ENCODE assay signal across 8 mouse cellular contexts in the genomic region with DNA sequence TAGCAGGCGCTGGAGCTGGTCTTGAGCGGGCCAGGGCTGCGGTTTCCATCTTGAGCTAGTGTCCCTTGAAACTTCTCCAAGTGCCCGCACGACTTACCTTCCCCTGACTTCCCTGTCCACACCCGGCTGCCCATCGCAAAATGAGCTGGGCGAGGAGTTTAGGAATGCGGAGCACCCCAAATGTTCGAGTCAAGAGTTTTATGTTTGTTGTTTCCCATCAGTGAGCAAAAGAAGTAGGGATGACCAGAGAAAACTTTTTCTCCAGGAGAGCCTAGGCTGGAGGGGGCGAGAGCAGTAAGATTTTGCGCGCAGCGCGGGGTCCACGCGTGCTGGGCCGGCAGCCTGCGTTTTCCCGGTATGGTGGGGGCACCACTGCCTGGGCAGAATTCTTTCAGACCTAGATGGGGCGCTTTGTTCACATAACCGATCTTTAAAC. TPM values are rescaled to one million over a fixed set of nuclear protein-coding genes. Genes with fewer than 3 reads are reported as not detected.
DNase-seq lines count a peak whose midpoint lies in the region; ATAC-seq and TF ChIP-seq lines count a peak whose summit lies in the region.

No protein-coding gene starts in this region.

- no peaks in the 10 kb centered on the region for H3K27me3 ChIP-seq in CH12.LX (replicated peaks)
- no peaks in the 10 kb centered on the region for H3K27me3 ChIP-seq in kidney, adult 2 months (replicated peaks; ENCODE audit: control insufficient read depth, insufficient read depth, low read length)
- H3K27me3 ChIP-seq in lung, embryonic 14.5 days (ENCODE audit: insufficient read depth, low read length) = no peaks in the 10 kb centered on the region

- dilution Hi-C loops in CH12.LX (cut with MboI; ENCODE audit: extremely low pct_ligation_motif_present, extremely low pct_unique_long_range_greater_than_20kb, low sequenced_read_pairs) = no loop called here

- H3K9me3 ChIP-seq in CH12.LX (replicated peaks; ENCODE audit: low read length) = no peaks in the 10 kb centered on the region
- H3K9me3 ChIP-seq in lung, embryonic 14.5 days (ENCODE audit: low read depth, low read length) = no peaks in the 10 kb centered on the region

- peak overlapping the region; percentile 97 for H3K4me2 ChIP-seq in CH12.LX (ENCODE audit: insufficient read depth, low read depth, poor library complexity, severe bottlenecking)
- H3K4me2 ChIP-seq in lung, embryonic 14.5 days = peak overlapping the region; percentile 98

- ATAC-seq in lung, embryonic 14.5 days (ENCODE audit: insufficient read depth) = peak; percentile 18; the same call in 1 of the 2 replicates

- peak overlapping the region; percentile 90 for H3K27ac ChIP-seq in CH12.LX (ENCODE audit: insufficient read depth, low read depth)
- peak overlapping the region; percentile 99 for H3K27ac ChIP-seq in brown adipose tissue, adult 24 weeks (replicated peaks; ENCODE audit: low read depth, low read length)
- peak overlapping the region; percentile 99 for H3K27ac ChIP-seq in kidney, adult 2 months (ENCODE audit: insufficient read depth, low read depth, low read length)
- peak overlapping the region; percentile 99 for H3K27ac ChIP-seq in lung, embryonic 14.5 days (ENCODE audit: low read depth)
- H3K27ac ChIP-seq in olfactory bulb, adult 2 months (ENCODE audit: insufficient read depth, low read depth, low read length) = peak overlapping the region; percentile 65

- TF ChIP-seq EP300 in CH12.LX (IDR thresholded peaks at IDR 0.05; ENCODE audit: low read length) = no peak

- peaks cover 7 to 27% of the 10 kb centered on the region in 2 experiments; a peak in 3 of 4 replicates for H3K4me1 ChIP-seq in CH12.LX (ENCODE audit: control insufficient read depth in 1 of 2, insufficient read depth in 2 of 2)
- peaks cover 3% of the 10 kb centered on the region; the same call in 1 of the 2 replicates for H3K4me1 ChIP-seq in brown adipose tissue, adult 24 weeks (ENCODE audit: control insufficient read depth, insufficient read depth, insufficient read length, low read length)
- H3K4me1 ChIP-seq in kidney, adult 2 months (ENCODE audit: control insufficient read depth, insufficient read depth, low read length) = peaks cover 7% of the 10 kb centered on the region; the same call in 1 of the 2 replicates
- H3K4me1 ChIP-seq in lung, embryonic 14.5 days (ENCODE audit: insufficient read depth) = peaks cover 7% of the 10 kb centered on the region; the same call in 1 of the 2 replicates
- peaks cover 18% of the 10 kb centered on the region for H3K4me1 ChIP-seq in olfactory bulb, adult 2 months (ENCODE audit: control insufficient read depth, insufficient read depth, low read length)

- H3K36me3 ChIP-seq in CH12.LX (replicated peaks in 1 of 2; ENCODE audit: control insufficient read depth in 1 of 2, insufficient read depth in 1 of 2, low read length in 1 of 2) = peaks cover 16 to 33% of the 10 kb centered on the region in 2 experiments
- peaks cover 14% of the 10 kb centered on the region for H3K36me3 ChIP-seq in kidney, adult 2 months (ENCODE audit: control insufficient read depth, insufficient read depth, low read length)
- peaks cover 32% of the 10 kb centered on the region for H3K36me3 ChIP-seq in lung, embryonic 14.5 days (ENCODE audit: insufficient read depth)

- DNase-seq in CH12.LX (ENCODE audit: extremely low read depth) (no peak), adipocyte (ENCODE audit: low spot score) (no peak)
- DNase-seq in heart, adult 9 months (ENCODE audit: low spot score in 2 of 2) = peak; percentile 63 to 70
- peak; percentile 77 for DNase-seq in kidney, adult 2 months
- DNase-seq in lung, embryonic 14.5 days = peak; percentile 49
- no peak for DNase-seq in cerebellum, adult 8-10 months

- H3K79me2 ChIP-seq in CH12.LX (replicated peaks; ENCODE audit: control insufficient read depth, extremely low read depth, insufficient read depth, poor library complexity, severe bottlenecking) = peaks cover 54% of the 10 kb centered on the region

- in situ Hi-C loops in CH12.LX (cut with MboI; ENCODE audit: low pct_ligation_motif_present, low pct_unique_long_range_greater_than_20kb, low sequenced_read_pairs) = loop anchor here (10.0 to 25.0 kb wide), 2 partner anchors 276 to 509 kb away; no protein-coding TSS in a partner anchor

- peak overlapping the region; percentile 60 to 70 (median 63) for H3K4me3 ChIP-seq in CH12.LX (replicated peaks in 1 of 3; ENCODE audit: low read depth in 2 of 3, low read length in 2 of 3, poor library complexity in 1 of 3)
- peak overlapping the region; percentile 91 for H3K4me3 ChIP-seq in brown adipose tissue, adult 24 weeks (ENCODE audit: insufficient read depth, low read depth, low read length)
- H3K4me3 ChIP-seq in kidney, adult 2 months (ENCODE audit: insufficient read depth, low read depth, low read length) = peak overlapping the region; percentile 98
- peak overlapping the region; percentile 96 for H3K4me3 ChIP-seq in lung, embryonic 14.5 days (ENCODE audit: low read depth, low read length)
- peak overlapping the region; percentile 19; the same call in 1 of the 2 replicates for H3K4me3 ChIP-seq in olfactory bulb, adult 2 months (ENCODE audit: insufficient read depth, low read depth, low read length)

- WGBS in kidney, adult 2 months = 2% methylated on average over 22 of the region's 22 CpGs
- WGBS in lung, embryonic 14.5 days = under 1% methylated on average over 22 of the region's 22 CpGs
- 2% methylated on average over 22 of the region's 22 CpGs for WGBS in olfactory bulb, adult 2 months

- no peak for TF ChIP-seq CTCF in CH12.LX (conservative IDR thresholded peaks at IDR 0.05 in 1 of 2, IDR thresholded peaks at IDR 0.05 in 1 of 2; ENCODE audit: low read depth in 2 of 2, low read length in 2 of 2)
- no peak for TF ChIP-seq CTCF in kidney, adult 2 months (conservative IDR thresholded peaks at IDR 0.05; ENCODE audit: insufficient read depth, insufficient read length, low read depth, low read length)
- no peak for TF ChIP-seq CTCF in lung, embryonic 14.5 days (IDR thresholded peaks at IDR 0.05; ENCODE audit: low read depth)
- no peak for TF ChIP-seq CTCF in olfactory bulb, adult 2 months (IDR thresholded peaks at IDR 0.05; ENCODE audit: insufficient read depth, low read depth, low read length)

- no peak for TF ChIP-seq POLR2A in CH12.LX (IDR thresholded peaks at IDR 0.05; ENCODE audit: low read depth, low read length)
- TF ChIP-seq POLR2A in kidney, adult 2 months (IDR thresholded peaks at IDR 0.05; ENCODE audit: low read depth, low read length) = no peak
- no peak for TF ChIP-seq POLR2A in olfactory bulb, adult 2 months (IDR thresholded peaks at IDR 0.05; ENCODE audit: insufficient read depth, low read depth, low read length)

- no peak for TF ChIP-seq RAD21 in CH12.LX (IDR thresholded peaks at IDR 0.05; ENCODE audit: low read depth, low read length)

- H3K9ac ChIP-seq in CH12.LX (ENCODE audit: insufficient read depth, low read depth) = peak overlapping the region; percentile 94
- H3K9ac ChIP-seq in lung, embryonic 14.5 days = peak overlapping the region; percentile 89

TF ChIP-seq in CH12.LX, 34 proteins besides CTCF, POLR2A, EP300 and RAD21:
- TF ChIP-seq ZKSCAN1 (IDR thresholded peaks at IDR 0.05; ENCODE audit: borderline replicate concordance, low read depth, low read length) = no peak
- no peak for TF ChIP-seq HCFC1 (IDR thresholded peaks at IDR 0.05; ENCODE audit: low read depth, low read length)
- no peak for TF ChIP-seq JUN (IDR thresholded peaks at IDR 0.05; ENCODE audit: insufficient read depth, low read depth, low read length)
- TF ChIP-seq UBTF (IDR thresholded peaks at IDR 0.05; ENCODE audit: low read depth, low read length) = no peak
- no peak for TF ChIP-seq MAFK (IDR thresholded peaks at IDR 0.05; ENCODE audit: insufficient replicate concordance, low read length)
- TF ChIP-seq TCF12 (IDR thresholded peaks at IDR 0.05; ENCODE audit: low read depth, low read length) = no peak
- TF ChIP-seq E2F4 (IDR thresholded peaks at IDR 0.05; ENCODE audit: insufficient replicate concordance, low read depth, low read length) = no peak
- no peak for TF ChIP-seq MXI1 (IDR thresholded peaks at IDR 0.05; ENCODE audit: low read depth, low read length)
- no peak for TF ChIP-seq CHD1 (IDR thresholded peaks at IDR 0.05; ENCODE audit: low read depth, low read length)
- TF ChIP-seq ZMIZ1 (IDR thresholded peaks at IDR 0.05; ENCODE audit: low read depth, low read length) = no peak
- TF ChIP-seq PAX5 (IDR thresholded peaks at IDR 0.05; ENCODE audit: low read length) = no peak
- TF ChIP-seq RCOR1 (conservative IDR thresholded peaks at IDR 0.05; ENCODE audit: low read depth, low read length) = no peak
- TF ChIP-seq MAX (IDR thresholded peaks at IDR 0.05; ENCODE audit: low read length) = no peak
- TF ChIP-seq NRF1 (IDR thresholded peaks at IDR 0.05; ENCODE audit: low read depth, low read length) = no peak
- no peak for TF ChIP-seq USF1 (IDR thresholded peaks at IDR 0.05; ENCODE audit: low read depth, low read length)
- TF ChIP-seq ETS1 (conservative IDR thresholded peaks at IDR 0.05; ENCODE audit: low read depth, low read length) = no peak
- no peak for TF ChIP-seq NELFE (IDR thresholded peaks at IDR 0.05; ENCODE audit: low read depth, low read length)
- TF ChIP-seq MYC (IDR thresholded peaks at IDR 0.05; ENCODE audit: low read depth, low read length) = no peak
- no peak for TF ChIP-seq BHLHE40 (IDR thresholded peaks at IDR 0.05; ENCODE audit: low read depth, low read length)
- TF ChIP-seq GABPA (IDR thresholded peaks at IDR 0.05; ENCODE audit: insufficient replicate concordance, low read depth, low read length) = no peak

RNA-seq across cellular contexts. Expression of gene Zfp36l1, which starts 0.8 kb away (rescaled TPM):
- total RNA-seq in CH12.LX (2012; rRNA removed) = 42.3 and 50.7 TPM in 2 replicates
- total RNA-seq in CH12.LX (2014; rRNA removed) = 26.2 and 32.7 TPM in 2 replicates
- polyA plus RNA-seq in CH12.LX (2012; ENCODE audit: insufficient read length, low read depth) = 175 and 192 TPM in 2 replicates
- 67.0 and 75.8 TPM in 2 replicates for polyA plus RNA-seq in brown adipose tissue, adult 24 weeks (2012; ENCODE audit: insufficient read depth, insufficient read length, missing spikeins)
- polyA plus RNA-seq in kidney, adult 2 months (2012; rRNA removed) = 109 and 111 TPM in 2 replicates
- 190 and 192 TPM in 2 replicates for polyA plus RNA-seq in lung, embryonic 14.5 days (2014; fragmentation: Nextera tagmentation; extraction: Ambion mirVana)
- polyA plus RNA-seq in olfactory bulb, adult 2 months (2012; ENCODE audit: insufficient read depth, insufficient read length, low replicate concordance, missing spikeins) = not detected in 2 replicates

Comparison
In these comparisons a context has a peak if more than half of its experiments do, and no peak if none do; other contexts are left out.
1. DNase-seq: peak in heart, adult 9 months (2 of 2), kidney, adult 2 months (single experiment) and lung, embryonic 14.5 days (single experiment); none in CH12.LX (single experiment), cerebellum, adult 8-10 months (single experiment) and adipocyte (single experiment).
2. H3K4me3 ChIP-seq: peak in every context shown above with its lines; median percentile 98 in kidney, adult 2 months; 96 in lung, embryonic 14.5 days; 91 in brown adipose tissue, adult 24 weeks; 63 in CH12.LX; 19 in olfactory bulb, adult 2 months.
3. Peak in every context shown above with its lines, with median percentiles within 50 percentile points of each other: H3K27ac ChIP-seq.